Mouse (Mus musculus) c-Kit-positive CD71-positive TER-119-negative erythroid progenitor cells, embryonic 14.5 days (primary cell): Measurements from ENCODE around the gene Calcoco2.

Source experiments
- DNase-seq: peaks from one replicate; pipeline ENCODE4 v3.0.0-alpha.2; 2013; ENCODE audit warnings: low read depth

Gene Calcoco2

GRCm38 (mm10) chr11:96080736-96081135, 31.0 kb downstream of the Calcoco2 start:
- no peak for DNase-seq

GRCm38 (mm10) chr11:96076221-96077105, 35.3 kb downstream of the Calcoco2 start:
- no peak for DNase-seq

- DNase-seq: peak; percentile 99
Measured at GRCm38 (mm10) chr11:96075509-96076220, 36.1 kb downstream of the Calcoco2 start, which contains the start of gene Atp5g1. Atp5g1 (minus strand) TSS chr11:96075670.

- DNase-seq: no peak
Measured at GRCm38 (mm10) chr11:96075177-96075508, 36.6 kb downstream of the Calcoco2 start.

GRCm38 (mm10) chr11:96074351-96075176, 37.2 kb downstream of the Calcoco2 start:
- DNase-seq: no peak

GRCm38 (mm10) chr11:96073295-96073993, 38.3 kb downstream of the Calcoco2 start:
- no peak for DNase-seq

- no peak for DNase-seq
Measured at GRCm38 (mm10) chr11:96071013-96071412, 40.8 kb downstream of the Calcoco2 start.

- DNase-seq: no peak
Measured at GRCm38 (mm10) chr11:96070353-96070752, 41.4 kb downstream of the Calcoco2 start.

- DNase-seq: no peak
Measured at GRCm38 (mm10) chr11:96068231-96068630, 43.5 kb downstream of the Calcoco2 start.

GRCm38 (mm10) chr11:96065215-96065911, 46.4 kb downstream of the Calcoco2 start, which contains the start of gene Ube2z:
Ube2z (minus strand) TSS chr11:96065388.
- DNase-seq: peak; percentile 91

GRCm38 (mm10) chr11:96064521-96065214, 47.1 kb downstream of the Calcoco2 start:
- no peak for DNase-seq

- no peak for DNase-seq
Measured at GRCm38 (mm10) chr11:96058309-96058708, 53.5 kb downstream of the Calcoco2 start.

GRCm38 (mm10) chr11:96050854-96051253, 60.9 kb downstream of the Calcoco2 start:
- no peak for DNase-seq

GRCm38 (mm10) chr11:96049939-96050338, 61.8 kb downstream of the Calcoco2 start:
- no peak for DNase-seq
